Mouse (Mus musculus) liver, adult 2 months (tissue): ENCODE measurements around the gene Rassf5.

Source experiments
- CTCF ChIP-seq: fragments of 200-500 bp; IDR thresholded peaks from 2 replicates; pipeline ENCODE4 v1.5.1; 2011; ENCODE audit warnings: low read depth, low read length, control low read depth
- POLR2A ChIP-seq: fragments of 200-500 bp; IDR thresholded peaks from 2 replicates; pipeline ENCODE4 v1.6.1; 2011; ENCODE audit warnings: low read length, control low read depth; ENCODE audit not compliant: insufficient read depth; ENCODE audit errors: extremely low read depth

DNA sequence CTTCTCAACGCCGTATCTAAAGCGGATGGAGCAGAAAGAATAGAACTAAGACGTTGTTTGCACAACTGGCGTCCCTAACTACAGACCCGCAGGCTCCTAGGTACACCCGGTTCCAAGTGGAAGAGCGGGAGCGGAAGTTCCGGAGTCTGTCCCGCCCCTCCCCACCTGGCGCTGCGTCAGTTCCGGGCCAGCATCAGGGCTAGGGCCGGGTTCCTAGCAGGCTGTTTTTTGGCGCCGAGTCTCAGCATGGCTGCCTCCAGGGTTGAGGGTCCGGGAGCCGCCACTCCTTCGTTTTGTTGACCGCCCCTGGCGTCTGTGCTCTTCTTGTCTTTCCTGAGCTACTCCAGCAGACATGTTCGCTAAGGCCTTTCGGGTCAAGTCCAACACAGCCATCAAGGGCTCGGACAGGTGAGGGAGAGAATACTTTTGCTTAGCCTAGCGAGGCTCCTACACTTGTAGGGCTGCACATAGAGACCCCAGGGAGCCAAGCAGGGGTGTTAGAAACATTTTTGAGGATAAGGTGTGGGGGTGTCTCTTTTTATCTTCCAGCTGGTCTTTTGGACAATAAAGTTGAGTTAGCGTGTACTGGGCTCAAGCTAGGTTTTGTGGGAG, 91.9 kb downstream of the Rassf5 start, which contains the start of gene Eif2d:
- no peak for TF ChIP-seq CTCF
- TF ChIP-seq POLR2A: peak; percentile 59; the same call in 1 of the 2 replicates
